Mouse (Mus musculus) CH12.LX (cell line): ENCODE data around the gene Cbx4.

Experiments
- CTCF ChIP-seq, 2 experiments: IDR thresholded peaks in 1 of 2; conservative IDR thresholded peaks in 1 of 2; 2 replicates each; pipeline ENCODE4 v1.5.1; 2011 to 2012; ENCODE audit warnings: low read depth in 2 of 2, low read length in 2 of 2, improper control_type of control experiment in 1 of 2, inconsistent platforms in 1 of 2, mild to moderate bottlenecking in 1 of 2, moderate library complexity in 1 of 2
- EP300 ChIP-seq: IDR thresholded peaks from 2 replicates; pipeline ENCODE4 v1.6.1; 2011; ENCODE audit warnings: low read length, improper control_type of control experiment
- MAX ChIP-seq: IDR thresholded peaks from 2 replicates; pipeline ENCODE4 v1.6.1; 2011; ENCODE audit warnings: low read length, improper control_type of control experiment
- MYC ChIP-seq: IDR thresholded peaks from 2 replicates; pipeline ENCODE4 v1.6.1; 2011; ENCODE audit warnings: low read depth, mild to moderate bottlenecking, improper control_type of control experiment, low read length
- POLR2A ChIP-seq: IDR thresholded peaks from 2 replicates; pipeline ENCODE4 v1.6.1; 2011; ENCODE audit warnings: low read depth, mild to moderate bottlenecking, improper control_type of control experiment, low read length
- POLR2AphosphoS2 ChIP-seq: IDR thresholded peaks from 2 replicates; pipeline ENCODE4 v1.6.1; 2011; ENCODE audit warnings: low read depth, low read length, improper control_type of control experiment
- TBP ChIP-seq: conservative IDR thresholded peaks from 2 replicates; pipeline ENCODE4 v1.6.1; 2011; ENCODE audit warnings: low read depth, low read length, improper control_type of control experiment
- UBTF ChIP-seq: IDR thresholded peaks from 2 replicates; pipeline ENCODE4 v1.6.1; 2012; ENCODE audit warnings: low read depth, mild to moderate bottlenecking, inconsistent platforms, low read length, improper control_type of control experiment, moderate library complexity
- USF1 ChIP-seq: IDR thresholded peaks from 2 replicates; pipeline ENCODE4 v1.6.1; 2014; ENCODE audit warnings: low read depth, mild to moderate bottlenecking, inconsistent platforms, low read length, improper control_type of control experiment

- TF ChIP-seq CTCF (conservative IDR thresholded peaks at IDR 0.05 in 1 of 2, IDR thresholded peaks at IDR 0.05 in 1 of 2; ENCODE audit: low read depth in 2 of 2, low read length in 2 of 2) (0 out of 4 replicates have a peak, but pooled peaks of 1 of the 2 experiments have one; percentile 4), POLR2AphosphoS2 (no peak), MYC (peak; percentile 65; the same call in 1 of the 2 replicates), UBTF (peak; percentile 98), TBP (peak; percentile 95), POLR2A (peak; percentile 46; the same call in 1 of the 2 replicates), MAX (0 out of 2 replicates have a peak, but pooled peaks have one; percentile 74), USF1 (no peak), EP300 (peak; percentile 90)
Measured at GRCm38 (mm10) chr11:119128668-119129280, 42.8 kb upstream of the Cbx4 start.
